Mouse (Mus musculus) E14TG2a.4 (cell line): ENCODE measurements around the gene Il11ra1.

Experiments used
- CTCF ChIP-seq: conservative IDR thresholded peaks from 2 replicates; pipeline ENCODE4 v1.5.1; 2014; ENCODE audit warnings: low read length
- NANOG ChIP-seq: IDR thresholded peaks from 2 replicates; pipeline ENCODE4 v1.6.1; 2014; ENCODE audit warnings: borderline replicate concordance, low read length, mixed read lengths
- POU5F1 ChIP-seq: IDR thresholded peaks from 2 replicates; pipeline ENCODE4 v1.6.1; 2014; ENCODE audit warnings: low read length, borderline replicate concordance

- TF ChIP-seq CTCF = no peak
- no peak for TF ChIP-seq NANOG
- no peak for TF ChIP-seq POU5F1
Measured at GRCm38 (mm10) chr4:41660851-41661430, 38.8 kb upstream of the Il11ra1 start.
